Mouse (Mus musculus) layer of hippocampus, adult 2 months (tissue): ENCODE results near the gene Ccdc57. TPM values are rescaled to one million over a fixed set of nuclear protein-coding genes. Genes with fewer than 3 reads are reported as not detected.
A peak's percentile ranks its signal among the peaks of the same experiment; 100 is the strongest.

Experiments used
- DNase-seq, 2 experiments: peaks; one replicate each; pipeline ENCODE4 v3.0.0; 2022; ENCODE audit warnings: low spot score in 2 of 2
- H3K27ac ChIP-seq: fragments of 200-600 bp; 2 replicates; pipeline ENCODE4 v1.8.1; 2022
- H3K4me3 ChIP-seq: fragments of 200-600 bp; 2 replicates; pipeline ENCODE4 v1.8.1; 2022; ENCODE audit warnings: mild to moderate bottlenecking
- CTCF ChIP-seq: fragments of 200-600 bp; conservative IDR thresholded peaks from 2 replicates; pipeline ENCODE4 v1.8.1; 2022; ENCODE audit warnings: antibody characterized with exemption, mild to moderate bottlenecking, moderate library complexity
- total RNA-seq, 2 experiments: library from RNA; stranded (reverse); gene quantifications; 2 replicates each; pipeline ENCODE4 v1.2.3; 2021

The Ccdc57 gene
- total RNA-seq, 2 experiments from 2014 or later: 8.4 to 8.7 TPM

DNA sequence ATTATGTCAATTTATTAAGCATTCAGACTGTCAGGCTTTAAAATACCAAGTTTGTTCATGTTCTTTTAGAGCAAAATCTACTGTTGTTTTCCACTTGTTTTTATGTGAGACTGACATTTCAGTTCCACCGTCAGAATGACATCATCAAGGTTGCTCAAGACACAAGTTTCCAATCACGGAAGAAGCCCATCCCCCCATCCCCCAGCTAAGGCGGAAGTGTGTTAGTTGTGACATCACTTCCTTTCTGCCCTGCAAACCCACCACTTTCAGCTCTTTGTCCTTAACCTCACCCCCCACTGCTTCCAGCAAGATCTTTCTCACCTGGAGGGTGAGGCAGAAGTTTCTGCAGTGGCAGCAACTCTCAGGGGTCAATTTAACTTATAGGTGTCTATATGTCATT is 16.2 kb downstream of the Ccdc57 start:
- peak in 1 of 2 experiments; percentile 6 for DNase-seq
- no peak overlapping the region for H3K27ac ChIP-seq
- H3K4me3 ChIP-seq: no peak overlapping the region
- no peak for TF ChIP-seq CTCF

- no peak overlapping the region for H3K27ac ChIP-seq
- DNase-seq: no peak
- no peak for TF ChIP-seq CTCF
- H3K4me3 ChIP-seq: no peak overlapping the region
These were observed 18.9 kb downstream of the Ccdc57 start for GRCm38 (mm10) chr11:120913796-120914195.

DNA sequence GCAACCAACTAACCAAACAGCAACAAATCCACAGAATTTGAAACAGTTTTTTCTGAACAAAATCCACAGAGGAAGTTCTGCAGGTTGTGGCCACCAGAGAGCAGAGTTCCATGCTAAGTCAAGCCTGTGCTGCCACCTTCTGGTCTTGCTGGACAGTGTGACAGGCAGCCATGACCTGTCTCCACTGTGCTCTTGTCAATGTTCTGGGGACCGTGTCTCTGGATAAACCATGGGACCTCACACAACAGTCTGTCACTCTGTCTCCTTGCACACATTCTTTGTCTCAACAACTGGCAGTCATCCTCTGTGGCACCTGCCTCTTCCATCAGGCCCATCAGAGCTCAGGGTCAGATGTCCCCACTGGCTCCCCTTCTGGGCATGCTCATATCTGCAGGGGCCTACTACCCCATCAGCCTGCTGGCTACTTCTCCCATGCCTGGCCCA is 27.2 kb downstream of the Ccdc57 start:
- DNase-seq: peak; percentile 55 to 62
- no peak overlapping the region for H3K4me3 ChIP-seq
- no peak overlapping the region for H3K27ac ChIP-seq
- peak; percentile 93 for TF ChIP-seq CTCF

DNA sequence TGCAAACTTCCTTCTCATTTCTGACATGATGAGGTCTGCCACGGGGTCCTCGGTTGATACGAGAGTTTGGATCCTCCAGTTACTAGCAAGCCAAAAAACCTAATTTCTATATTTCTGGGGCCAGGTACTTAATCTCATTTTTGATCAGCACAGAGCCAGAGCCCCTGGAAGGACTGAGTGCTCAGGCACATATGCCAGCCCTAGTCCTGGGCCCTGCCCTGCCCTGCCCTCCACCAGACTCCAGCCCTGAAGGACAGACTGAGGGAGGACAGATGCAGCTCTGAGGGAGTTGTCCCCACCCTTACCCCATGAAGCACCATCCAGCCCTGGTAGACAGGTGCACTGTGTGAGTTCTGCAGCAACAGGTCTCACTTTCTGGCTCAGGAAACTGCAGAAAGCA is 28.1 kb downstream of the Ccdc57 start:
- no peak for TF ChIP-seq CTCF
- DNase-seq: no peak

DNA sequence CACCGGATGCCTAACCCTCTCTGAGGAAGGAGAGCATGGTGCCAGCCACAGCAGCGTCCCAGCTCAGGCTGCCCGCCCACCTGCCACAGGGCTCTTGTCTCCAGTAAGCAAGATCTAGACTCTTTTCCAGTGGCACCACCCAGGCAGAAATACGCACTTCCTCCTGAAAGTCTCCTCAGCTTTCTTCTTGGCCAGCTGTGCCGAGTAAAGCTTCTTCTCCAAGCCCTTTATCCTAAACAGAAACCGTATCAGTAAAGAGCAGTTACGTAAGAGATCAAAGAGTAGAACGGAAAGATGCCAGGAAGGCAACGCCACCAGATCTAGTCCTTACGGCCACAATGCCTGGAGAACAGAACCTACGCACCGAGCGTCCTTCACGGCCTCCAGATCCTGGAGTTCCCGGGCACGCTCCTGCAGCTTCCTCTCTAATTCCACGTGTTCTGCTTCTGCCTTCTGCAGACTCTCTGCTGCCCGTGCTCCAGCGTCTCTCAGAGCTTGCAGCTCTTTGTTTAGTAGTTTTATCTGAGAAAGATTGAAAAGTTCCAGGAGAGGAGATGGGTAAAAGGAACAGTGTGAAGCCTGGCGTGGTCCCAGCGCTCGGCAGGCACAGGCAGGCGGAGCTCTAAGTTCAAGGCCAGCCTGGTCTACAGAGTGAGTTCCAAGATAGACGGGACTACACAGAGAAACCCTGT is 29.4 kb downstream of the Ccdc57 start:
- TF ChIP-seq CTCF: no peak
- Histone ChIP-seq H3K27ac (no peak overlapping the region), H3K4me3 (no peak overlapping the region)
- DNase-seq: no peak

More for the DNA sequence above, 28.1 kb downstream of the Ccdc57 start:
- H3K4me3 ChIP-seq: no peak overlapping the region
- H3K27ac ChIP-seq: no peak overlapping the region

DNA sequence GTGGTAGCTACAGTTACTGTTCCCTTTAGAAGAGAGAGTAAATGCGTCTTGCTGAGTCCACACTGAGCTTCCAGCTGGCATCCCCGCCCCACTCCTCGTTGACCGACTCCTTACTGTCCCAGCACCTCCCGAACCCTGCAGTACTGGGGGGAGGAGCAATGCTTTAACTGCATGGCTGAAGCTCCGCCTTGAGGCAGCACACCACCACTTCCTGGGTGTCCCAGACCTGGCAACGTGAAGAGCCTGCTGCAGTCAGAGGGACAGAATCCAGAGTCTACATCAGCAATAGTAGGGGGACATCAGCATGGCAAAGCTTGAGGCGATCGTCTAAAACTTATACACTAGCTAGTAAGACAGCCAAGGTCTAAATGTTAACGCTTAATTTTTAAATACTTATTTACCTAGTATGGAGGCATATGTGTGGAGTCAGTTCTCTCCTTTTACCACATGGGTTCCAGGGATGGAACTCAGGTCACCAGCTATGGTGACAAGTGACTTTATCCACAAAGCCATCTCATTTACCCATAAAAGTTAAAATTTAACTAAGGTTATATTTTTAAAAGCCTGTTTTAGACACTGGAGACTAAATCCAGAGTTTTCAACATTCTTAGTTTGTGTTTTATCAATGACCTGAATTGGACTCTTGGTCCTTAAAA is 30.1 kb downstream of the Ccdc57 start:
- no peak for TF ChIP-seq CTCF
- Histone ChIP-seq H3K4me3 (no peak overlapping the region), H3K27ac (no peak overlapping the region)
- DNase-seq: no peak

DNA sequence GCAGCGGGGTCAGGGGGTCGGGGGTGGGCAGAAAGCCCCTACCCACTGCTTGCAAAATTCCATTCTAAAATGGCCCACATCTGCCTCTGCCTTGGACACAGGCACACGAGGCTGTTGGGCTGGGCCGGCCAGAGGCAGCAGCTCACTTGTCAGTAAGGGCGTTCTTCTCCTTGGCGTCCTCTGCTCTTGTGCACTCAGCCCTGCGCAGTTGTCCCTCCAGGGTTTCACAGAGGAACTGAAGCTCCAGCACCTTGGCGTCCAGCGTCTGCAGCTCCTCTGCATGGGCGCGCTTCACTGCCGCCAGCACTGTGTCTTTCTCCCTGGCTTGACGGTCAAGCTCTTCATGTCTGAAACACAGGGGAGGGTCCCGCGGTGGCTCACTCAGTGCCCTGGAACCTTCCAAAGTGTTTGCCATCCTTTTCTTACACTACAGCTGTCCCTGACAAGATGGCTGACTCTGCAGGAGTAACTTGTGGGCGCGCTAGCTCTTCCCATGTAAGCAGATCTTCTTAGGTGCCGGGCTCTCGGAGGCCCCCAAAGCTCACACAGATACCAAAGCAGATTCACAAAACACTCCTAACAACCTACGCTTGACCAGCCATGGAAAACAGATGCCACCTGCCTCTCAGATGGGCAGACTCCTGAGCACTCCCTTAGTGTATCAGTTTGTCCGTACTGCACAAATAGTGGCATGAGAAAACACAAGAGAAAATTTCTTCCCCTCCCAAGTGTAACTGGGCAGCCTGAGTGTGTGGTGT is 30.8 kb downstream of the Ccdc57 start:
- Histone ChIP-seq H3K27ac (no peak overlapping the region), H3K4me3 (no peak overlapping the region)
- TF ChIP-seq CTCF: no peak
- no peak for DNase-seq

DNA sequence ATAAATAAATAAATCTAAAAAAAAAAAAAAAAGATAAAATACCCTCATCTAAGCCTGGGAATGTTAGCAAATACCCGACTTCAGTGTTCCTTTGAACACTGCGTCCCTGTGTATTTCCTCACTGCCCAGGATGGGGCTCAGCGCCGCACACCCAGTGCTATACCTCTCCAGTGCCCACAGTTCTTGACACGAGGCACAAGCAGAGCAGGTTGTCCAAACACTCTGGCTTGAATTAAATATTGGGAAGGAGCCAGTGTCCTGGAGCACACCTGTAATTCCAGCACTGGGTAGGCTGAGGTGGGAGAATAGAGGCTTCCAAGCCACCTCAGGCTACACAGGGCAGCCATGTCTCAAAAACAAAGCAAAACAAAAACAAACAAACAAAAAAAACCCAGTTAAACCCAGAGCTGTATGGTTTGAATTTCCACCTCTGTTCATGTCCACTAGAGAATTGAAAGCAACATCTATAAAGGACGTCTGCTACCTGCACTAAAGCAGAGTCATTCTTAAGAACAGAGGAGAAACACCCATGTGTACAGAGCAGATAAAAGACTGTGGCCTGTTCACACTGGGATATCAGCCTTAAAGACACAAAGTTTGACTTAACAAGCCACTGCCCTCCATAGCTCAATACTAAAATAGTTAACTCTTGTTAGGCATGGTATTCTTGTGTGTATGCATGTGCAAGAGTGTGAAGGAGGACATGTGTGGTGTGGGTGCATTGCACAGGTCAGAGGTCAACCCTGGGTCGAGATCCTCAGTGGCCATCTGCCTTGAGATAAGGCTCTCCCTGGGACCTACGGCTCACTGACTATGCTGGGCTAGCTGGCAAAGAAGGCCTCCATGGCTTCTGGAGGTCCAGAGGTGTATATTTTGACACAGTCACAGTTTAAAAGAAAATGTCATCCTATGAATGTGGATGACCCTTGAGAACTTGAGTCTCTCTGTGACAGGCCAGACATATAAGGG is 32.1 kb downstream of the Ccdc57 start:
- Histone ChIP-seq H3K27ac (no peak overlapping the region), H3K4me3 (no peak overlapping the region)
- DNase-seq: no peak
- TF ChIP-seq CTCF: no peak

GRCm38 (mm10) chr11:120898114-120898548 is 34.5 kb downstream of the Ccdc57 start:
- no peak overlapping the region for H3K4me3 ChIP-seq
- no peak for DNase-seq
- H3K27ac ChIP-seq: no peak overlapping the region
- TF ChIP-seq CTCF: no peak

DNA sequence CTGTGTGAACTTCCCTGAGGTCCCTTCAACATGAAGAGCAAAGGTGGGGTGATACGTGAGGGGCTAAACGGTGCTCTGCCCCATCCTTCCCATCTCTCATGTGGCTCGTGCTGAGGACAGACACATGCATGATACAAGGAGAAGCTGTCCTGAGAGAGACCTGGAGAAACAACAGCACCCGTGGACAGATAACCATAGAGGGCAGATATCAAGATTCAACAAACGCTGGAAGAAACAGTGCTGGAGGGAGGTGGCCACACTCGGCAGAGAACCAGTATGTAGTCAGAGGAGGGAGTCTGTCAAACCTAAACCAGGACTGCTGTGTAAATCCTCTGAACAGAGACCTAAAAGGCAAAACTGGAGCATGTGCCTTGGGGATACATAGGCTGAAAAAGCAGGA is 37.2 kb downstream of the Ccdc57 start:
- no peak for DNase-seq
- H3K4me3 ChIP-seq: no peak overlapping the region
- TF ChIP-seq CTCF: no peak
- H3K27ac ChIP-seq: no peak overlapping the region

- no peak for DNase-seq
- peak; percentile 20; the same call in 1 of the 2 replicates for TF ChIP-seq CTCF
- H3K27ac ChIP-seq: no peak overlapping the region
- H3K4me3 ChIP-seq: no peak overlapping the region
These were observed 38.3 kb downstream of the Ccdc57 start for GRCm38 (mm10) chr11:120894397-120894796.

DNA sequence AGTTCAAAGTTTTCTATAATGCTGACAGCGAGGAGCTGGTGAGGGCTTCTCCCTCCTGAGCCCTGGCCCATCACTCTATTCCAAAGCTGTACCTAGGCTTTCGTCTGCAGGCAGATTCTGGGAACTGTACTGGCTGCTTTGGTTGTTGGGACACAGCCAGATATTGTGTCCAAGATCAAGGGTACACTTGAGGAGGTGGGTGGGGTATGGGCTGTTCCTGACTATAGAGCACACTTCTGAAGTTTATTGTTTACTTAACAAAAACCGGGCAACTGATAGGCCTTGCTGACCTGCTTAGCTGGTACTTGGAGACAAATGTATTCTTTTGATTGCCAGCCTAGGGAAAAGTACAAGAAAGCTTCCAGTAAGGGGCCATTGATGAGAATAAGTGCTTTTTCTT is 43.5 kb downstream of the Ccdc57 start:
- no peak for DNase-seq
- TF ChIP-seq CTCF: no peak
- Histone ChIP-seq H3K27ac (peak overlapping the region; percentile 28; the same call in 1 of the 2 replicates), H3K4me3 (no peak overlapping the region)
